Mouse (Mus musculus) urinary bladder, adult 2 months (tissue): ENCODE data around the gene Ints14. TPM values are rescaled to one million over a fixed set of nuclear protein-coding genes. Genes with fewer than 3 reads are reported as not detected.
A peak's percentile ranks its signal among the peaks of the same experiment; 100 is the strongest.

Experiments used
- DNase-seq: peaks from one replicate; pipeline ENCODE4 v3.0.0; 2022; ENCODE audit warnings: low spot score
- polyA plus RNA-seq: library from polyadenylated mRNA; depleted of rRNA; stranded (reverse); fragments of >200 nt; gene quantifications from 2 replicates; pipeline ENCODE4 v1.2.3, GENCODE M21; 2012; rRNA removed

Gene Ints14
- 24.3 and 25.1 TPM in 2 replicates for polyA plus RNA-seq

GRCm38 (mm10) chr9:64960117-64960977 lies at the start of gene Ints14:
Gene Ints14, plus strand, starts transcription at chr9:64960905.
- DNase-seq: peak; percentile 94

DNA sequence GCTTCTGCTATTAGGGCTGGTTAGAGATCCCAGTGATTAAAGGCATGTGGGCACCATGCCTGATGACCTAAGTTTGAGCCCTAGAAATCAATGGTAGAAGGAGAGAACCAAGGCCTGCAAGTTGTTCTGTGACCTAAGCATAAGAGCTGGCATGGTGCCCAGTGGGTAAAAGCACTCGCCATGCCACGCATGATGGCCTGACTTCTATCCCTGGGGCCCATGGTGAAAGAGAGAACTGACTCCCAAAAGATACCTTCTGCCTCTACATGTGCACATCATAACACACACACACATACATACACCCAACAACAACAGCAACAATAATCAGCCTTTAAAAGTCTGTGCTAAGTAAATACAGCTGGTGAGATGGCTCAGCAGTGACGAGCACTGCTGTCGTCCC lies 47.3 kb upstream of the Ints14 start:
- no peak for DNase-seq

GRCm38 (mm10) chr9:64913973-64914372 lies 46.7 kb upstream of the Ints14 start:
- DNase-seq: no peak

DNA sequence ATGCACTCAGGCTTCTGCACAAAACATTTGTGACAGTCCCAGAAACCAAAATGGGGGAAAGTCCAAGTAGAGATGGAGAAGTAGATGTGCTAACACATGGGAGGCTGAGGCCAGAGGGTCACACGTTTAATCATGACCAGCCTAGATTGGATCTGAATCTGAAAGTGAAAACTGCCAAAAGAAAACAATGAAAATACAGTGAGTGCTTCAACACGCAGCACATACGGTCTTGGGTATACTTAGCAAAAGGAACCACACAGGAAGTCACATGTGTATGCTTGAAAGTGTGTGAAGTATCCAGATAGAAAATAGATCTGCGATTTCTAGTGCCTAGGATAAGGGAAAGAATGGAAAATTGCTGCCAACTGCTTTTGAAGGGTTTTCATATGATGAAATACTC lies 46.1 kb upstream of the Ints14 start:
- DNase-seq: no peak

GRCm38 (mm10) chr9:64918560-64918959 lies 42.1 kb upstream of the Ints14 start:
- DNase-seq: no peak

- no peak for DNase-seq
These were observed 34.9 kb upstream of the Ints14 start for GRCm38 (mm10) chr9:64925771-64926170.

GRCm38 (mm10) chr9:64926201-64926991 lies 34.3 kb upstream of the Ints14 start:
- DNase-seq: no peak

- peak; percentile 10 for DNase-seq
These were observed 30.4 kb upstream of the Ints14 start for GRCm38 (mm10) chr9:64930256-64930655.

DNA sequence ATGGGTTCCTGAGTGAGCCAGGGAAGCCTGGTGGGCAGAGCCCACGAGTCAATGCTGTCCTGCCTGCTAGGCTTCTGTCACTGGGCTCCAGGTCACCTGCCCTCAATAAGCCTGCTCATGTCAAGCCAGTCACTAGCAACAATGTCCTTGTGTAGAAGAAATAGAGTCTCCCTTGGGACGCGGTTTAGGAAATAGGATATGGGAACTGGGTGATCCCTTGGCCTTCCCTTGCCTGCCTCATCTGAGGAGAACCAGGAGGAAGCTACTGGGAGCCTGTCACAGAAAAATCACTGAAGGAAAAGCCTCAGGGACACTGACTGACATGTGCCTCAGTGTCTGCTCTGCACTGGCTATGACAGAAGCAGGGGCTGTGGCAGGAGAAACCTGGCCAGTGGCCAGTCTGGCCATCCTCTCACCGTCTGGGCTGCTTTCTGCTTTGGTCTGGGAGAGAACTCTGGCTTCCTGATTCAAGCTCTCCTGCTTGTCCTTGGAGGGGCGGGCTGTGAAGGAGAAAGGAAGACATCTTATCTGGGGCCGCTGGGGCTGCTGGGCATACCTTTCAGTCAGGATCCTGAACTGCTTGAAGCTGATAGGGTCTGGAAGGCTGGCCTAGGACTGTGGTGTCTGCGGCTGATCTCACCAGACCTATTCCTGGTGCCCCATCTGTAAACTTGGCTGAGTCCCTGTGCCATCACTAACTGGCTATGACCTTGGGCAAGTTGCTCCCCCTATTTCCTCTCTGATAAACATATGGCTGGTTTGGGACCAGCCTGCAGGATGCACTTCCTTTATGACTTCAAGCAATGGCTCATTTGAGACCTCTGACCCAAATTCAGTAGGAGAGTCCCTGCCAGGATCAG lies 28.7 kb upstream of the Ints14 start:
- DNase-seq: peak; percentile 4

GRCm38 (mm10) chr9:64934015-64934754 lies 26.5 kb upstream of the Ints14 start:
- no peak for DNase-seq

- no peak for DNase-seq
These were observed 24.2 kb upstream of the Ints14 start for GRCm38 (mm10) chr9:64936508-64936907.

DNA sequence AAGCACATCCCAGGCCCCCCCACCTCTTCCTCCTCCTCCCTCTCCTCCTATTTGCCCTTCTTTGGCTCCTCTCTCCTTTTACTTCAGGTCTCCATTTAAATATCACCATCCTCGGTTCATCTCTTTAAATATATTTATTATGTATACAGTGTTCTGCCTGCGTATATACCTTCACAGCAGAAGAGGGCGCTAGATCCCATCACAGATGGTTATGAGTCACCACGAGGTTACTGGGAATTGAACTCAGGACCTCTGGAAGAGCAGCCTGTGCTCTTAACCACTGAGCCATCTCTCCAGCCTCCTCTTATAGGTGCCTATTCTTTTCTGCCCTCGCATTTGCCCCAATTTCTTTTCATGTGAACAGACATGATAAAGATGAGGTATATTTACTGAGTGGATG lies 23.2 kb upstream of the Ints14 start:
- no peak for DNase-seq

DNA sequence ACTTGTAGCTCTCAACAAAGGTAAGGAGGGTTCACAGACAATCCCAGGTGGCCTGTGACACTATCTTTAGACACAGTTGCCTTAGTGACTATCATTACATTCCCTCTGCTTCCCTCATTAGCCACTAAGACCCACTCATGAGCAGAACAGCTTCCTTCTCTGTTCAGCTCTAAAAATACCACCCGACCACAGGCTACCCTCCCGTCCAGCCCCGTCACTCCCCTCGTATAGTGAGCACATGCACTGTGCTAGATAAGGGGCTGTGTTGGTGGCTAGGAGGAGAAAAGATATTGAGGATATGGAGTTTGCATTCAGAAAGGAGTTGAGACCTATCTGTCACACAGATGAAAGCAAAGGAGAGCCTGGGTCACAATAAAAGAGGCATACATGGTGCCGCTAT lies 22.2 kb upstream of the Ints14 start:
- DNase-seq: no peak

GRCm38 (mm10) chr9:64939281-64939680 lies 21.4 kb upstream of the Ints14 start:
- no peak for DNase-seq

- no peak for DNase-seq
These were observed 20.9 kb upstream of the Ints14 start for GRCm38 (mm10) chr9:64939790-64940189.

- no peak for DNase-seq
These were observed 19.9 kb upstream of the Ints14 start for GRCm38 (mm10) chr9:64940731-64941346.

DNA sequence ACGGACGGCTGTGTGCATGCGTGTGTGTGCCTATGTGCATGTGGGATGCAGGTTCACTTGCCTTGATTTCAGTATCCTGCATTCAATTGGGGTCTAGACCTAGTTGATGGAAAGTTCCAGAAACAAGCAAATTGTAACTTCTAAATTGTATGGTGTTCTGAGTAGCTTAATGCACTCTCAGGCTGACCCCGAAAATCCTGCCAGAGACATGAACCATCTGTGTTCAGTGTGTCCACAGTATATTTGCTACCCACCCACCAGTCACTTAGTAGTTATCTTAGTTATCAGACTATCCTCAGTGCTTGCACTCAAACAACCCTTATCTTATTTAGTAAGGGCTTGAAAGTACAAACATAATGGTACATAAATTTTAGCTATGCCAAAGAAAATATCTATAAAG lies 19.1 kb upstream of the Ints14 start:
- no peak for DNase-seq

DNA sequence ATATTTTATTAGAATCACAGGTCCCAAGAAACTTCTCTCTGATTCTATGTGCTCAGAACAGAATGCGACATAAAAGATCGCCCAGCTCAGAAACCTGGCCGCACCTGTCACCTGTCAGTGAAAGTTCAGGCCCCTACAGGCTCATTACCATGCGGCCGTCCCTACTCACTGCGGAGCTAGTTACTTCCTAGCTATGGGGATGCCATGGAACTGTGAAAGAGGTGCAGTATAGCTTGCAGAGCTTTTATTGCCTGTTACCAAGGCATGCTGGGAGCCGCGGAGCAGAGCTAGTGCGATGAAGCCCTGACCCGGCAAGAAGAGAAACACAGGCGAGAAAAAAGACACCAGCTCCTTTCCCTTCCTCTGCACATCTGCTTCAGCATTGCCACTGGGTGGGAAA lies 16.7 kb upstream of the Ints14 start:
- DNase-seq: no peak

- DNase-seq: no peak
These were observed 13.1 kb upstream of the Ints14 start for GRCm38 (mm10) chr9:64947483-64948095.

DNA sequence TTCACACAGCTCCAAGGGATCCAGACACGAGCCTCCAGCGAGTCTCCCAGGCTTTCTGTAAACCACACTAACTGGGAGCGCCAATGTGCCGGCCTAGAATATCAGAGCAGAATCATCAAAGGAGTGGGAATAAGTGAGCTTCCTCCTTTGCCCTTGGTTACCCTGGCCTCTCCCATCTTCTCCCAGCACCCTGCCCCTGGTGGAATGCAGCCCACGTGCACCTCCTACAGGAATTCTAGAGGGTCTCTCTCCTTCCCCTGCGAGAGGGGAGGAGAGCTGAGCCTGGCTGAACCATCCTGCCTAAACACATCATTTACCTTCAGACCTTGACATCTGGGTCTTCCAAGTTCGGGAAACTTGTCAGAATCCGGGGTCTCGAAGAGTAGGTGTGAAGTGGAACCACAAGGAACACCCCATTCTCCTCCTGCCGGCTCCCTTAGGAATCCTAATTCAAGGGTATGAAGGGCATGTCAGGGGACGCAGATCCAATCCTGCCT lies 9.5 kb upstream of the Ints14 start, which contains the start of gene Slc24a1:
Gene Slc24a1 (minus strand): TSS at position 447 of the 497 bp plus-strand sequence.
- DNase-seq: no peak
